Mouse (Mus musculus): Measurements from ENCODE around the gene Lrrc28. TPM values are rescaled to one million over a fixed set of nuclear protein-coding genes. Genes with fewer than 3 reads are reported as not detected.

Gene Lrrc28
- total RNA-seq, 2 experiments from 2014 or later = 16.2 to 19.3 TPM

DNA sequence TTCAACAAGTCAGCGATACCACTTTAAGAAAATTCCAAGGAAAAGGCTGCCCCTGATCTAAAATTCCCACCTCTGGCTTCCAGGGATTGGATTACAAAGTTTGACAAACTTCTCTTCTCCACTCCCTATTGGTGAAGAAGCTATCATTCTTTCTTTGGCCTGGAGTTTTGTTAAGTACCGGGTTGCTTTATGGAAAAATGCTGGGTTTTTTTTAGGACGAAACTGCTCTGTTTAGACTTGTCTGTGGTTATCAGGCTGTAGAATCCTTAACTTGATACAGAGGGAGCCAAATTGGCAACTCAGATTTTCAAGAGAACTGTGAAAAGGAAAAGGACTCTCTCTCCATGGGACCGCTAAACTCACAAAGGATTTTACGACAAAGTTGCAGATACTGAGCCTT is 2.2 kb upstream of the Lrrc28 start, which contains the start of gene Ttc23:
Gene Ttc23, plus strand, starts transcription at position 134 of the 400 bp plus-strand sequence.
- DNase-seq (ENCODE audit: low spot score) = no peak
- intact Hi-C loops (cut with DNase I) = loop anchor here (10.0 kb wide), 1 partner anchor 952 kb away; no protein-coding TSS in a partner anchor

DNA sequence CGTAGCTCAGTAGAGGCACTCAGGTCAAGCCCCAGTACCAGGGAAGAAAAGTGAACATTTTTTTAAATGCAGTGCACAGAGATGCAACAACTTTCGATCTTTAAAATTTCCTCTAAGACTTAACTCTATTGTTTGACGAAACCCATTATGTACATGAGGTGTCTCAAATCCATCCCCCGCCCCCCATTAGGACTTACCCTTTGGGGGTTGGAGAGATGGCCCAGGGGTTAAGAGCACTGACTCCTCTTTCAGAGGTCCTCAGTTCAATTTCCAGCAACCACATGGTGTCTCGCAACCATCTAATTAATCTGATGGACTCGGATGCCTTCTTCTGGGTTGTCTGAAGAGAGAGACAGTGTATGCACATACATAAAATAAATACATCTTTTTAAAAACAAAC is 1.1 kb upstream of the Lrrc28 start:
- no peak for DNase-seq (ENCODE audit: low spot score)
- intact Hi-C loops (cut with DNase I) = loop anchor here (10.0 kb wide), 1 partner anchor 951 kb away; no protein-coding TSS in a partner anchor

DNA sequence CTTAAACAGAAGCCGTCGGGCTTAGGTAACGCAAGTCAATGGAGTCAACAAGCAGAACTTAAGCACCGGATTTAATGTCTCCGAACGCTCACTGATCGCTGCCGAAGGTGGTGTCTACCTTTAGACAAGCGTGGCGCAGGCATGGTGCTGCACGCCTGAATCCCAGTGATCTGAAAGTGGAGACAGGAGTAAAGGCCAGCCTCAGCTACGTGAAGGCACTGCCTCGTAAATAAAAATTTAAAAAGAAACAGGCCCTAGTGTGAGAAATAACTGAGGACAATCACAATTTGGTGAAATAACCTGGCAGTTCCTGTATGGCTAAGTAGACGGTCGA is 580 bp upstream of the Lrrc28 start:
- no peak for DNase-seq (ENCODE audit: low spot score)
- intact Hi-C loops (cut with DNase I) = loop anchor here (10.0 kb wide), 1 partner anchor 951 kb away; no protein-coding TSS in a partner anchor

DNA sequence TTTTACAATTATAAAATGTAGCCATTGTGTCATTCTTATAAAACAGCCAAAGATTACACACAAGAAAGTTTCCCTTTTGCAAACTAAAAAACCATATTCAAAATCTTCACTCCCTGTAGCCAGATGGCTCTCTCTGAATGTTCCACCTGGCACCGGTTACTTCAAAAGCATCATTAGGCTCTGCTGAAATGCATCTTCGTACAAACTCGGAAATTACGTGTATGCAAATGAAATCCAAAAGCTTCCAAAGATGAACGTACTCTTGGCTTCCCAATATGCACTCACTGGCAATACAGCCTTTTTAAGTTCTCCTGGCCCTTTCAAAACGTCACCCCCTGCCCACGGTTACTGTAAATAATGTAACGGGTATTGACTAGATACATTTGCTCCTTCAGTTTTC is 777 bp downstream of the Lrrc28 start:
- DNase-seq (ENCODE audit: low spot score) = no peak
- intact Hi-C loops (cut with DNase I) = loop anchor here (10.0 kb wide), 1 partner anchor 949 kb away; no protein-coding TSS in a partner anchor

DNA sequence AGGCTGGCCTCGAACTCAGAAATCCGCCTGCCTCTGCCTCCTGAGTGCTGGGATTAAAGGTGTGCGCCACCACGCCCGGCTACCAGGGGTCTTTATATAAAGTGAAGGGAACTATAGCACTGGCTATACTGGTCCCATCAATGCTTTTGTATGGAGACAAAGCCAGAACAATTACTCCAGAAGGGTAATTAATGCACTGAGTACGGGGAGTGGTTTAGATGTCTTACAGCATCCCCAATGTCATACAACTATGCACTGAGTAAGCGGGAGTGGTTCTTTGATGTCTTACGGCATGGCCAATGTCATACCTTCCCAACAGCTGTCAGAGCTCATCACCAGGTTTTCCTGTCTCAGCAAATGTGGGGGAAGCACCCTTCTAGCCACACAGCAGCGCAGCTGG is 2.1 kb downstream of the Lrrc28 start:
- intact Hi-C loops (cut with DNase I) = loop anchor here (10.0 kb wide), 1 partner anchor 948 kb away; no protein-coding TSS in a partner anchor
- no peak for DNase-seq (ENCODE audit: low spot score)

DNA sequence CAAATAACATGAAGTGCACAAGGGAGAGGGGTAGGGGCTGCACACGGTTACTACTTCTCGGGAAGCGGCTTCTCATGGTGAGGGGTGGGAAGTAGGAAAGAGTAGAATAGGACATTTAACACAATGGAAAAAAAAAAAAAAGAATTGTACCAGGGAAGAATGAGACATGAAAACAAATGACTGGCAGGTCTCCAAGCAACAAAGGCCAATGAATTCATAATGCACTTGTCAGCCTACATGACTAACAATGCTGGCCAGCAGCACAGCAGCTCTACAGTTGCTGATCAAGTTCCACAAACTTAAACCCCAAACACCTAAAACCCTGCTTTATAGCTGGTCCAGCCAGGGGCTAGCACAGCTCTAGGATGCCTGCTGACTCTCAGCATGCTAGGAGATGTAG is 6.1 kb downstream of the Lrrc28 start:
- DNase-seq (ENCODE audit: low spot score) = no peak
- intact Hi-C loops (cut with DNase I) = no loop called here

DNA sequence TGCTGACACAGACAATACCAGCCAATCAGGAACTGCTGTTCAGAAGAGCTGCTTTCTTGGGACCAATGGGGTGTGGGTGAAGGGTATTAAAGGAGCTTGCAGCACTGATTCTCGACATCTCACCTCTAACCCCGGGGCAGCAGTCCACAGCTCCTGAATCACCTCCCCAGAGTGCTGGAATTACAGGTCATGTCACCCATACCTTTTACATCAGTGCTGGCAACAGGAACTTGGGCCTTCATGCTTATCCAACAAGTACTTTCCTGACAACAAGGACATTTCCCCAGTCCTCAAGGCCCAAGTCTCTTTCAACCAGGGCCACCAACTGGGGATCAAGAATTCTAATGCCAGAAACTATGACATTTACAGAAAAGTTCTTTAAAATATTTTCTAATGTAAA is 8.9 kb downstream of the Lrrc28 start:
- intact Hi-C loops (cut with DNase I) = no loop called here
- DNase-seq (ENCODE audit: low spot score) = no peak

DNA sequence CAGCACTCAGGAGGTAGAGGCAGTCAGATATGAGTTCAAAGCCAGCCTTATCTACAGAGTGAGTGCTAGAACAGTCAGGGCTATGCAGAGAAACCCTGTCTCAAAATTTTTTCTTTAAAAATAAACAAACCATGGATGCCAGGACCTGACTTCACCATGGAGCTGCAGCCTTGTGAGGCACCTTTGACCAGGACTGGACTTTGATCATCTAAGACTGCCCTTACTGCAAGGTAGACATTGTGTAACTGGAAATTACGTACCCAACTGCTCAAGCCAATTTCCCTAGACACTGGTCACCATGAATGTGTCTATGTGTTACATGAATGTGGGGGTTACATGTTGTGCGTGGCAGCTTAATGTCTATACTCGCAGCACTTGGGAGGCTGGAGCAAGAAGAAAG is 10.9 kb downstream of the Lrrc28 start:
- intact Hi-C loops (cut with DNase I) = loop anchor here (5.0 kb wide), 3 partner anchors 792 to 922 kb away; no protein-coding TSS in a partner anchor
- DNase-seq (ENCODE audit: low spot score) = no peak

DNA sequence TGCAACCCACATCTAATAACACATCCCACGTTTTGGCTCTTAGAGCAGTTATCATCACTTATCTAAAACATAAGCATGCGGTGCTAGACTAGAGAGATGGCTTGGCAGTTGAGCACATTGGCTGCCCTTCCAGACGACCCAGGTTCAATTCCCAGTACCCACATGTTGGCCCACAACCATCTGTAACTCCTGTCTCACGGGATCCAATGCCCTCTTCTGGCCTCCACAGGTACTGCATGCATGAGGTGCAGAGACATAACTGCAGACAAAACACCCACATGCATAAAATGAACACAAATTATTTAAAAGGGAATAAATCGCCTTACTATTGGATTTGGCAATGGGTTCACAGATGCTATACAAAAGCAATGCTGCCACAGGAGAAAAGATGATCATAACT is 12.7 kb downstream of the Lrrc28 start:
- intact Hi-C loops (cut with DNase I) = loop anchor here (2.0 to 5.0 kb wide), 4 partner anchors 416 to 920 kb away; no protein-coding TSS in a partner anchor
- DNase-seq (ENCODE audit: low spot score) = no peak

DNA sequence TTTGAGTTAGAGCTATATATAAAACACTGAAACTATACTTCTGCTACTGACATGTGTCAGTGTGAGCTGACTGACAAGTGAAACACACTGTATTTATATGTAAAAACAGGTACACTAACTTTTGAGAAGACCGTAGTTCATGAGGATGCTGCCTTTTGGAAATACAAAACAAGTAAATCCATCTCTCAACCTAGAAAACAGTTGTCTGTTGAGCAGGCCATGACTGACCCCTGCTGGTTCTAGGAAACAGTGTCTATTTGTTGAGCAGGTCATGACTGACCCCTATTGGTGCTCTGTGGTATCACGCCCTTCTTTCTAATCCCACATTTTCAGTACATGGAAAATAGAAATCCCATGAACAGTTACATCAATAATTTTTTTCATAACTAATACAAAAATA is 14.3 kb downstream of the Lrrc28 start:
- intact Hi-C loops (cut with DNase I) = loop anchor here (5.0 kb wide), 3 partner anchors 789 to 919 kb away; no protein-coding TSS in a partner anchor
- peak; percentile 44 for DNase-seq (ENCODE audit: low spot score)

DNA sequence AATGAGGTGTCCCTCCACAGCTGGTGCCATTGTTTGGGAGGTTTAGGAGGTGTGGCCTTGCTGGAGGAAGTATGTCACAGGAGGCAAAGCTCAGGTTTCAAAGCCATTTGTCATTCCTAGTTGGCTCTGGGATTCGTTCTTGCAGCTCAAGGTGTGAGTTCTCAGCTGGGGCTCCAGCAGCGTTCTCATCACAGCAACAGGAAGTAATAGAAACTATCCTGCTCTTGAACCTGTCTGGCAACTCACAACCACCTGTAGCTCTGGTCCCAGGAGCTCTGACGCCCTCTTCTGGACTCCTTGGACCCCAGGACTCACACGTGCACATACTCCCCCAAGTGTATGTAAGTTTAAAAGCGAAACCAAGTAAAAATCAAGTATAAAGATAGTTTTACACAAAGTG is 15.4 kb downstream of the Lrrc28 start:
- intact Hi-C loops (cut with DNase I) = loop anchor here (2.0 to 10.0 kb wide), 5 partner anchors 175 to 917 kb away; no protein-coding TSS in a partner anchor
- no peak for DNase-seq (ENCODE audit: low spot score)

DNA sequence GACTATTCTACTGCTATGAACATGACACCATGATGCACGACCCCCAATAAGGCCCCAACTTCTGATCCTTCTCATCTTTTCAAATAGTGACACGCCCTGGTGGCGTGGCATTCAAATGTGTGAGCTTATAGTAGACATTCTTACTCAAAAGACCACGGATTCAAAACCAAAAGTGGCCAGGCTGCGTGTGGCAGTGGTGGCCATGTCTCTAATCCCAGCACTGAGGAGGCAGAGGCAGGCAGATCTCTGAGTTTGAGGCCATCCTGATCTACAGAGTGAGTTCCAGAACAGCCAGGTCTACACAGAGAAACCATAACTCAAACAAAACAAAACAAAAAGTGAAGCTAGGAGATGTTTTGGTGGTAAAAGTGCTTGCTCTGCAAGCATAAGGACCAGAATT is 18.4 kb downstream of the Lrrc28 start:
- DNase-seq (ENCODE audit: low spot score) = no peak
- intact Hi-C loops (cut with DNase I) = loop anchor here (10.0 kb wide), 1 partner anchor 172 kb away; no protein-coding TSS in a partner anchor

DNA sequence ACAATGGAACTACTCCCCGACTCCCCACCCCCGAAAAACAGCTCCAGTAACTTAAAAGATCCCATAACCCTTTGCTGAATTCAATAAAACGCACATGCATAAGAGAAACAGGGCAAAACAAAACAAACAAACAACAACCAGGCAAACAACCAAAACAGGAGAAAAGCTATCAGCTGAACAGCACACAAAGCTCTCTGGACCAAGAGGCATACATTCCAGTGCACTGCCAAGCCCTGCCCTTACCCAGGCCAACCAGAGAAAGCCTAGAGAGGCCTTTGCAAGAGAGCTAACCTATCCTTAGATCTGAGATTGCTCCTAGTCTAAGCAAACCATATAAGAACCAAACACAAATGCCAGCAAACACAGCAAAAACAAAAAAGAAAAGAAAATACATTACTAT is 22.9 kb downstream of the Lrrc28 start:
- no peak for DNase-seq (ENCODE audit: low spot score)
- intact Hi-C loops (cut with DNase I) = loop anchor here (5.0 to 10.0 kb wide), 3 partner anchors 70 to 785 kb away; partner anchors contain the start of gene Adamts17

DNA sequence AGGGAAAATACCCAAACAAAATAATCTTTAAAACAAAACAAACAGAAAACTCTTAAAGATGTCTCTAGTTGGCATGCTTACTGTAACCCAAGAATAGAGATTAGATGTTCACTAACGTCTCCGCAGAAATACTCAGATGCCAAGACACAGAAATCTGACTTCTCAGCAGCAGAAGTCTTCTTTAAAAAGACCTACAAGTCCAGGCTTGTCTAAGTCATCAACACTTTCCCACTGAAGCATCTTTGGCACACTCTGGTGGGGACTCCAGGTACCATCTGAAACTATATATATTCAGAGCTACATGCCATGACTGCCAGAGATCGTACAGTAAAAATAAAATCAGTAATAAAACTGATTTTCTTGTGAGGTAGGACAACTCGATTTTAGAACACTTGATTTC is 25.2 kb downstream of the Lrrc28 start:
- DNase-seq (ENCODE audit: low spot score) = no peak
- intact Hi-C loops (cut with DNase I) = loop anchor here (5.0 to 10.0 kb wide), 3 partner anchors 68 to 783 kb away; partner anchors contain the start of gene Adamts17

DNA sequence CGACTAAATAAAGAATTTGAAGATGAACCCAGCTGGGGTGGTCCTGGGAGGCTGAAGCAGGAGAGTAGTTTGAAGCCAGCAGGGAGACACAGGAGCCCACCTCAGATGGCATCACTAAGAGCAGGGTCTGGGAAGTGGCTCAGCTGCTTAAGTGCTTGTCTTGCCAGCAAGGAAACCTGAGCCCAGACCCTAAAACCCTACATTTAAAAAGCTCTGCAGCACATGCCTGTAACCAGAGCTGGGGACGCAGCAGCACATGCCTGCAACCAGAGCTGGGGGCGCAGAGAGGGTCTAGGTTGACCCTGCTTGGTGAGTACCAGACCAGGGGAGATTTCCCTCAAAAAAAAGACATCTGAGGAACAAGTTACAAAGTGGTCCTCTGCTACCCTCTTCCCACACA is 26.8 kb downstream of the Lrrc28 start:
- no peak for DNase-seq (ENCODE audit: low spot score)
- intact Hi-C loops (cut with DNase I) = no loop called here

DNA sequence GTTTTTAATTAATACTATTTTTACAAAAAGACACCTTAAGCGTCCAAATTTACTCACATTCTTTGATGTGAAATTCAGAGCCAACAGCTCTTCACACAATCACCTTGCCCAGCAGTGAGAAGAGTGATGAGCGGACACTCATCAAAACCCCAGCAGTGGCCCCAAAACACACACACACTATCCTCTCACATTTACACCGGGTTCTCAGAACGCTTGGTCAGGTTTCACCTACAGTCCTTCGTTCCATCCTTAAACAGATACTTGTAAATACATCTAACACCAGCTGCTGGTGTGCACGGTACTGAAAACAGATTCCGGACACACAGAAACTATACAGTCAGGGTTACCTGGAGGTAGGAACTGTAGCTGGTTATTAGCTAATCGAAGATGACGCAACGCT is 27.4 kb downstream of the Lrrc28 start:
- DNase-seq (ENCODE audit: low spot score) = no peak
- intact Hi-C loops (cut with DNase I) = no loop called here

DNA sequence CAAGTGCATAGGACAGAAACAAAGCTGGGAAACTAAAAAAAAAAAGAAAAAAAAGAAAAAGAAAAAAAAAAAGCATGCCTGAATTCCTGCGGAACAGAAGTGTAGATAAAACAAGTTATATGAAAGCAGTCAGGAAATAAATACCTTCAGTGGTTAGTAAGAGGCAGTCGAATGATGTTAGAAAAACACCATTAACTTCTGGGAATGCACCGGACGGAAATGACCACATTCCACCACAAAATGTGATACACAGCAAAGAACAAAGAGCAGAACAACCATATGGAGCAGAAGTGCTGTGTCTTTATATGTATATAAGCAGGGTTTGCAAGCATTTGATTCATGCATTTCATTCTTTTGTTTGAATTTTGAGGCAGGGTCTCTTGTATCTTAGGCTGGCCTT is 28.2 kb downstream of the Lrrc28 start:
- intact Hi-C loops (cut with DNase I) = no loop called here
- no peak for DNase-seq (ENCODE audit: low spot score)

DNA sequence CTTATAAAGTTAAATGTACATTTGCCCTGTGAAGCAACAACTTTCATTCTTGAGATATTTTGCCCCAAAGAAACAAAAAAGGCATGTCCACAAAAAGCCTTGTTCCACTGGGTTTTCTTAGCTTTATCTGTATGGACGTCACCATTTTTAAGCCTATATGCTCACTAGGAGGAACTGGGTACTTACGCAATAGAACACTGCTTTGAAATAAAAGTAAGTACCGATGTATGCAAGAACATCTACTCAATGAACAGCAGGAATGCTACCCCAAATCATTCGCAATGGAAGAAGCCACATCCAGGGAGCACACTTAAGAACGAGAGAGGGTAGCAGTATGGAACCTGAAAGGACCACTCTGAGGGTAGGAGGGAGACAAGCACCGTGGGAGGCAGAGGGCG is 30.6 kb downstream of the Lrrc28 start:
- intact Hi-C loops (cut with DNase I) = loop anchor here (5.0 kb wide), 1 partner anchor 52 kb away; no protein-coding TSS in a partner anchor
- no peak for DNase-seq (ENCODE audit: low spot score)

DNA sequence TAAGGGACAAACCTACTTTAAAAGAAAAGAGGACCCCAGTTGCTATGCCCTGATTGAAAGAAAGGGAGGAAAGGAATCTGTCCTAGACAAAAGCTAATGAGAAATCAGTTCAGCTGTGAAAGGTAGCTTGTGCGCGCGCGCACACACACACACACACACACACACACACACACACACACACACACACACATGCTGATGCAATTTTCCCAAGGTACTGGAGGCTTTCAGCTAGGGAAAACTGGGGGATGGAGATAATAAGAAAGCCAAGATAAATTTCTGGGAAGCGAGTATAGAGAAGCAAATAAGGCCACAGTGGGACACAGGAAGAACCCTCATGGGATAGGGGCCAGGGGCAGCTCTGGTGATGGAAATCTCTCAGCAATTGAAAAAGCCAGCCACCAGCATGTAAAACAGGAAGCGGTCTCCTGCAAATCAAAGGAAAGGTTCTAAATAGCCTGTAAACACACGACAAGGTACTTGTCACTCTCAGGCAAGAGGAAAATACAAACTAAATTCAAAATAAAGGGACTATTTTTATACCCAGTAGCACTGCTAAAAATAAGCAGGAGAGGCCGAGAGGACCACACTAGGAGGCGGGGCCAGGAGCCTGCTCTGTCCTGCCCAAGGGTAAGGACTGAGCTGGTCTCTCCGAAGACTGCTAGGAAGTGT is 31.1 kb downstream of the Lrrc28 start:
- peak; percentile 33 for DNase-seq (ENCODE audit: low spot score)
- intact Hi-C loops (cut with DNase I) = loop anchor here (5.0 kb wide), 1 partner anchor 52 kb away; no protein-coding TSS in a partner anchor

DNA sequence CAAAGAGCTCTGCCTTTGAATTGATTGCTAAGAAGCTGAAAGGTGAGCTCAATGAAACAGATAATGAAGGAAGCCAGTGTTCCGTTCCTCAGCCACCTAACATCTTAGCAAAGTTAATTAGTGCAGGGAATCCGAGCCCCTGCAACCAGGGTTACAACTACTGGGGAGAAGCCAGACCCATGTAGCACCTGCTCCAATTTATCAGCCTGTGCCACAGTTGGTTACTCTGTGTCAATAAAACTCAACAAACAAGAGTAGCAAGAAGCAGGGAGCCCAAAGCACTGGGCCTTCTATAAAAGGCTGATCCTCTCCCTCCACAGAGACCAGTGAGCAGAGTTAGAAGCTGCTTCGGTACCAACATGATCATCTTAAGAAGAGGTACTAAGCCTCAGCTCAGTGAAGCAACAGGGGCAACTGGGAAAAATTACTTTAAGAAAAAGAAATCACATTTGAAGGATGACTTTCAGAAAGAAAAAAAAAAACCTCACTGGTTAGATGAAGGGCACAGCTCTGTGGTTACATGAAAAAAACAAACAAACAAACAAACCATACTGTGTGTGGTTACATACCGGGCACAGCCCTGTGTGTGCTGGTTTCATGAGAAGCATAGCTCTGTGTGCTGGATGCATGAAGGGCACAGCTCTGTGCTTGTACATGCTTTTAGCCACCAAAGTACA is 36.6 kb downstream of the Lrrc28 start:
- DNase-seq (ENCODE audit: low spot score) = no peak
- intact Hi-C loops (cut with DNase I) = no loop called here

Measured in heart, postnatal 25 days (tissue).